Mouse (Mus musculus) cortical plate, adult 2 months (tissue): ENCODE results near the gene Srsf5.

ENCODE experiments used
- CTCF ChIP-seq: fragments of 200-500 bp; IDR thresholded peaks from 2 replicates; pipeline ENCODE4 v1.5.1; 2011; ENCODE audit warnings: mild to moderate bottlenecking, control low read depth, low read length; ENCODE audit not compliant: insufficient read depth; ENCODE audit errors: extremely low read depth
- POLR2A ChIP-seq: fragments of 200-500 bp; IDR thresholded peaks from 2 replicates; pipeline ENCODE4 v1.6.1; 2011; ENCODE audit warnings: mild to moderate bottlenecking, low read length, control low read depth; ENCODE audit not compliant: insufficient read depth; ENCODE audit errors: extremely low read depth

DNA sequence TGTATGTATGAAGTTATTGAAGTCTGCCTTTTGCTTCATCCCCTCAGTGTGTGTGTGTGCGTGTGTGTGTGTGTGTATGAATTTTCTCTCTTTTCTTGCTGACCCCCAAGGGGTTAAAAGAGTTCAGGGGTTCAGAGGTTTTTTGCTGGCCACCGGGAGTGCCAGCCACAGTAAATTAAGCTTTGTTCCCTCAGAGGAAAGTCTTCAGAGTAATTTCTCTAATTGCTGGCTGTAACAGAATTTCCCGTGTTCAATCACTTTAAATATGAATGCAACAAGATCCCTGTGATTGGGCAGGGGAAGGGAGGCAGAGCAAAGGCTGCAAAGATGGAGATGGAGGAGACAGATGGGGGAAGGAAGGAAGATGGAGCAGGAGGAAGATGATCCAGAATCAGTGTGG, 26.5 kb downstream of the Srsf5 start:
- TF ChIP-seq CTCF (no peak), POLR2A (no peak)
